Mouse (Mus musculus): ENCODE measurements at regions not wholly inside any gene's neighbourhood (a gene's known extent, or its start where the extent isn't known, plus 50 kb on each side); places are given as distances from the start of the nearest gene placed in this dataset.

DNA sequence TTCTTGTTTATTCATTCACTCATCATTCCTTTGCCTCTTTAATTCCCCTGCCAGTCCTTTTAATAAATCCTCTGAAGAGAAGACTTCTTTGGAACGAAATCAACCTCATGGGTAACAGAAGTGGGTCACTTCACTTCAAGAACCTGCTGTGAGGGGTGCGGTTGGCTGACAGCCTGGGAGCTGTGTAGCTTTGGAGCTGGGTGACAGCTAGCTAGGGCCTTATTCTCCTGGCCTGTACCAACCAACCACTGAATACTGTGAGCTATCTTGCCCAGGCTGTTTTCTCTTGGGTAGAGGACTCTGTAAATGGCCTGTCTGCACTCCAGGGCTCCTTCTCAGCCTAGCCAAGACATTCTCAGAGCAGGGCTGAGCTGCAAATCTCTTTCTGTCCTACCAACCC is 134.6 kb upstream of the 4930535I16Rik start:
- Histone ChIP-seq H3K9me3 (replicated peaks; ENCODE audit: control insufficient read depth, low read length) (no peaks in the 10 kb centered on the region), H3K9ac (ENCODE audit: low read length) (no peak overlapping the region), H3K4me2 (ENCODE audit: low read depth, low read length) (no peak overlapping the region), H3K36me3 (ENCODE audit: control insufficient read depth, insufficient read depth, low read length) (no peaks in the 10 kb centered on the region), H3K27ac (ENCODE audit: low read length) (no peak overlapping the region), H3K4me3 (replicated peaks; ENCODE audit: low read length) (no peak overlapping the region), H3K4me1 (ENCODE audit: control insufficient read depth, insufficient read depth, low read length) (no peaks in the 10 kb centered on the region), H3K27me3 (ENCODE audit: control insufficient read depth, insufficient read depth, low read length) (no peaks in the 10 kb centered on the region)
- WGBS, result 67% methylated on average over 2 of the region's 2 CpGs
- ATAC-seq (ENCODE audit: insufficient read depth, low FRiP score), result no peak

DNA sequence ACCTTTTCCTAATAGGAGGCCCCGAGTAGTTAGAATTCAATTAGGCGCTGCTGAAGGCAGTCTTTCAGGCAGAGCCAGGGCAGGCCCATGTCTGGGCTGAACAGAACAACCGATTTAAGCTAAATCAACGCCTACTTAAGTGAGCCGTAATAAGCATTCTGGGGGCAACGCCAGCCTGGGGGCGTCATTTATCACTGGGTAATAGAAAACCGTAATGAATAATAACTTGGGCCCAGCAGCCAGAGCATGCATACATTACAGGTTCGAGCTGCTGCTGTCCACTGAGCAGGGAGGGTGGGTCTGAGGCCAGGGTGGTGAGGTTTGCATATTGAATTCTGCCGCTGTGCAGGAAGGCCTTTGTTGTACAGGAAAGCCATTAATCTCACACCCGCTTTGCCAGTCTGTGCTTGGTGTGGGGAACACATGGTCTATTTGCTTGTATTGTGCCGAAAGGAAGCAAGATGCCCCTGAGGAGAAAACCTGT is 130.6 kb upstream of the 4930535I16Rik start:
- 38% methylated on average over 12 of the region's 12 CpGs for WGBS
- Histone ChIP-seq H3K9ac (ENCODE audit: low read length) (no peak overlapping the region), H3K4me1 (ENCODE audit: control insufficient read depth, insufficient read depth, low read length) (no peaks in the 10 kb centered on the region), H3K4me3 (replicated peaks; ENCODE audit: low read length) (no peak overlapping the region), H3K36me3 (ENCODE audit: control insufficient read depth, insufficient read depth, low read length) (no peaks in the 10 kb centered on the region), H3K27me3 (ENCODE audit: control insufficient read depth, insufficient read depth, low read length) (no peaks in the 10 kb centered on the region), H3K27ac (ENCODE audit: low read length) (no peak overlapping the region), H3K9me3 (replicated peaks; ENCODE audit: control insufficient read depth, low read length) (no peaks in the 10 kb centered on the region), H3K4me2 (ENCODE audit: low read depth, low read length) (no peak overlapping the region)
- ATAC-seq (ENCODE audit: insufficient read depth, low FRiP score), result peak; percentile 33; the same call in 1 of the 2 replicates

DNA sequence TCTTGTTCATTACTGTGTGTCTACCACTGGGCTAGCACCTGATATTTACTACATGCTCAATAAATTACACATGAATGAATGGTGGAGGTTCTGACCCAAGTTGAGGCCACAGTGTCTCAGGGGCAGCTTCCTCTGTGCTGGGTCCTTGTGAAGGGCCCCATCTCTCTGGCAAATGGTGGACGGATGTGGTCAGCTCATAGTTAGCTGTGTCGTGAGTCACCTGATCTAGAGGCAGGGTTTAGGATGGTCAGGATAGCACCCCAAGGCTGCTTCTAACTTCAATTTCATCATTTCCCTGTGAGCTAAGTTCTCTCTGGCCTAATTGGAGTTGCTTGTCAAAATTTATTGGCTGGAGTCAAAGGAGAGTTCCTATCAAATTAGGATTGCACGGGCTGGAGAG is 130.1 kb upstream of the 4930535I16Rik start:
- Histone ChIP-seq H3K9ac (ENCODE audit: low read length) (no peak overlapping the region), H3K9me3 (replicated peaks; ENCODE audit: control insufficient read depth, low read length) (no peaks in the 10 kb centered on the region), H3K36me3 (ENCODE audit: control insufficient read depth, insufficient read depth, low read length) (no peaks in the 10 kb centered on the region), H3K4me1 (ENCODE audit: control insufficient read depth, insufficient read depth, low read length) (no peaks in the 10 kb centered on the region), H3K27me3 (ENCODE audit: control insufficient read depth, insufficient read depth, low read length) (no peaks in the 10 kb centered on the region), H3K4me2 (ENCODE audit: low read depth, low read length) (no peak overlapping the region), H3K27ac (ENCODE audit: low read length) (no peak overlapping the region), H3K4me3 (replicated peaks; ENCODE audit: low read length) (no peak overlapping the region)
- no peak for ATAC-seq (ENCODE audit: insufficient read depth, low FRiP score)
- 67% methylated on average over 3 of the region's 3 CpGs for WGBS

DNA sequence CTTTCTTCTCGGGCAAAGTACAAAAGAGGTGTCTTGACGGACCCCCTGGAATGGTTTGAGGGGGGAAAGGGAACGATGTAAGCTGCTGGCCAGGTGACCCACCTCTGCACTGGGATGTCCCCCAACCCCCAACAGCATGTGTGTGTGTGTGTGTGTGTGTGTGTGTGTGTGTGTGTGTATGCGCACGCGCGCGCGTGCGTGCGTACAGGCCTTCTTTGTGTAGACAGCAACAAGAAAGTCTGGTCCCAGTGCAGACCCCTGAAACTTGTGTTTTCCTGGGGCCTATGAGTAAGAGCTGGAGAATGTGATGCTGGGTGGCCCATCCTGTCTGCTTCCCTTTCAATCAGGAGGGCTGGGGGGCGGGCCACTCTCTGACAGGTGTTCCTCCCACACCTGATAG is 118.7 kb upstream of the 4930535I16Rik start:
- H3K4me3 ChIP-seq (replicated peaks; ENCODE audit: low read length), result no peak overlapping the region
- WGBS, result 52% methylated on average over 12 of the region's 12 CpGs
- no peak overlapping the region for H3K4me2 ChIP-seq (ENCODE audit: low read depth, low read length)
- no peak overlapping the region for H3K27ac ChIP-seq (ENCODE audit: low read length)
- H3K4me1 ChIP-seq (ENCODE audit: control insufficient read depth, insufficient read depth, low read length), result no peaks in the 10 kb centered on the region
- no peaks in the 10 kb centered on the region for H3K36me3 ChIP-seq (ENCODE audit: control insufficient read depth, insufficient read depth, low read length)
- peaks cover 4% of the 10 kb centered on the region; the same call in 1 of the 2 replicates for H3K27me3 ChIP-seq (ENCODE audit: control insufficient read depth, insufficient read depth, low read length)
- no peaks in the 10 kb centered on the region for H3K9me3 ChIP-seq (replicated peaks; ENCODE audit: control insufficient read depth, low read length)
- no peak for ATAC-seq (ENCODE audit: insufficient read depth, low FRiP score)
- no peak overlapping the region for H3K9ac ChIP-seq (ENCODE audit: low read length)

DNA sequence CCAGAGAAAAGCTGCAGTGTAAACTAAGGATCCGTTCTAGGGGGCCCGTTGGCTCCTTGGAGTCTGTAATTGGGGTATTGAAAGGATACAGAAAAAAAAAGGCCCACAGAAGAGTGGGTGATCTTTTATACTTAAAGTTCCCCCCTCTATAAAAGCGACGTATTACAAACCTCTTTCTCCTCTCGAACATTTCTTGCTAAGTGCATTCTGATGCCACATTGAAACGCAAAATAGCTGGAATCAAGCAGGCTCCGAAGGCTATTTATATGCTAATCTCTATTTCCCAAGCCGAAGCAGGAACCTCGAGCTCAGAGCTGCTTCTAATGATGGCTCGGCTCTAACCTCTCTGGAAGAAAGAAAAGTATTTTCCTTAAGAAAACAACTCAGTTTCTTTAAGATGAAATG is 117.8 kb upstream of the 4930535I16Rik start:
- Histone ChIP-seq H3K27ac (ENCODE audit: low read length) (no peak overlapping the region), H3K4me2 (ENCODE audit: low read depth, low read length) (no peak overlapping the region)
- WGBS, result 15% methylated on average over 10 of the region's 10 CpGs

DNA sequence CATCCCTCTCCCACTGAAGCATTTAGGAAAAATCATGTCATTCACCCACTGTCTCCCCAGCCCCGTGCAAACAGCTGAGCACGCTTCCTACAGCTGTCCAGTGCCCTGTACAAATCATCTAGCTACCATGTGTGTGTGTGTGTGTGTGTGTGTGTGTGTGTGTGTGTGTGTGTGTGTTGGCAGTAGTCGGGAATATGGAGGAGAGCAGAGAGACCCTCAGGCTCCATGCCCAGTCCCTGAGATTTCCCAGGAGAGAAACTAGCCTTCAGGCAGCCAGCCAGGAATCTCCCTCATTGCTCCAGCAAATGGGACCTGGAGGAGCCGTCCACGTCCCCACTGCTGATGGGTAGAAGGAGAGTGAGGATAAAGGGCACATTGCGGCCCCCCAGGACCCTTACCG is 117.4 kb upstream of the 4930535I16Rik start:
- Histone ChIP-seq H3K4me3 (replicated peaks; ENCODE audit: low read length) (no peak overlapping the region), H3K27me3 (ENCODE audit: control insufficient read depth, insufficient read depth, low read length) (peaks cover 10% of the 10 kb centered on the region; the same call in 1 of the 2 replicates), H3K27ac (ENCODE audit: low read length) (no peak overlapping the region), H3K36me3 (ENCODE audit: control insufficient read depth, insufficient read depth, low read length) (no peaks in the 10 kb centered on the region), H3K4me2 (ENCODE audit: low read depth, low read length) (no peak overlapping the region), H3K4me1 (ENCODE audit: control insufficient read depth, insufficient read depth, low read length) (no peaks in the 10 kb centered on the region), H3K9ac (ENCODE audit: low read length) (no peak overlapping the region), H3K9me3 (replicated peaks; ENCODE audit: control insufficient read depth, low read length) (no peaks in the 10 kb centered on the region)
- ATAC-seq (ENCODE audit: insufficient read depth, low FRiP score), result peak; percentile 75; the same call in 1 of the 2 replicates
- 26% methylated on average over 7 of the region's 7 CpGs for WGBS

More for the DNA sequence above, 117.8 kb upstream of the 4930535I16Rik start:
- Histone ChIP-seq H3K4me1 (ENCODE audit: control insufficient read depth, insufficient read depth, low read length) (no peaks in the 10 kb centered on the region), H3K27me3 (ENCODE audit: control insufficient read depth, insufficient read depth, low read length) (peaks cover 10% of the 10 kb centered on the region; the same call in 1 of the 2 replicates), H3K4me3 (replicated peaks; ENCODE audit: low read length) (no peak overlapping the region), H3K36me3 (ENCODE audit: control insufficient read depth, insufficient read depth, low read length) (no peaks in the 10 kb centered on the region), H3K9me3 (replicated peaks; ENCODE audit: control insufficient read depth, low read length) (no peaks in the 10 kb centered on the region), H3K9ac (ENCODE audit: low read length) (no peak overlapping the region)
- no peak for ATAC-seq (ENCODE audit: insufficient read depth, low FRiP score)

DNA sequence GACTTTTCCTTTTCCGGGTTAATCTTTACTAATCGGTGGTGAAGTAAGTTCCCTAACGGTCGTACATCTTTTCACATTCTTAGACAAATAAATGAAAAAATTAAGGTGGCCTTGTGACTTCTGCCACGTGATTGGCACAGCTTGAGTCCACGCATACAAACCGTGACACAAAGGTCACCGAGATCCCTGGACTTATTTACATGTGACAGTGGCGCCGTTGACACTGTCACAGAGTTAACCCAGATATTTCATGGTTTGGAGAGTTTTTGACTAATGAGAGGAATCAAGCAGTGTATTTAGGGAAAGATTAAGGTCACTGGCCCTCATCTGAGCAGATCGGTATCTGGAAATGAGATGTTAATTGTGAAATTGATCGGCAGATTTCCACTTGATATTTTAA is 110.2 kb upstream of the 4930535I16Rik start:
- ATAC-seq (ENCODE audit: insufficient read depth, low FRiP score), result no peak
- no peaks in the 10 kb centered on the region for H3K4me1 ChIP-seq (ENCODE audit: control insufficient read depth, insufficient read depth, low read length)
- H3K9ac ChIP-seq (ENCODE audit: low read length), result no peak overlapping the region
- no peak overlapping the region for H3K4me3 ChIP-seq (replicated peaks; ENCODE audit: low read length)
- no peaks in the 10 kb centered on the region for H3K9me3 ChIP-seq (replicated peaks; ENCODE audit: control insufficient read depth, low read length)
- no peaks in the 10 kb centered on the region for H3K36me3 ChIP-seq (ENCODE audit: control insufficient read depth, insufficient read depth, low read length)
- 81% methylated on average over 12 of the region's 12 CpGs for WGBS
- H3K4me2 ChIP-seq (ENCODE audit: low read depth, low read length), result no peak overlapping the region
- H3K27ac ChIP-seq (ENCODE audit: low read length), result no peak overlapping the region
- H3K27me3 ChIP-seq (ENCODE audit: control insufficient read depth, insufficient read depth, low read length), result peaks cover 6% of the 10 kb centered on the region; the same call in 1 of the 2 replicates

DNA sequence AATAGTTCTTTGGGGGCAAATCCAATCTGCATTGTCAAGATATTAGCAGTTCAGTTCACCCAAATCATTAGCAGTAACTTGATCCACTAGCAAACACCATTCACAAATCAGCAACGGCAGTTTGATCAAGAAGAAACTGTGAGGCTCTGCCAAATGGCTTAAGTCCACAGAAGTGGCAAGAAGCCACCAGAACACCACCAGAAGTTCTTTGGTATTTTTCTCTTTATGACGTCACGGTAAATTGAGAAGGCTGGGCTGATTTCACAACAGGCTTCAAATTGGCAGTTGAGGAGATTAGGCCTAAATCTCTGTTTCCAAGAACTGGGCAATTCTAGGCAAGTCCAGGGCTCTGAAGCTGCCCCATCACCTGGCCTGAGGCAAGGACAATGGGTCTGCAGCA is 98.6 kb upstream of the 4930535I16Rik start:
- Histone ChIP-seq H3K27ac (ENCODE audit: low read length) (no peak overlapping the region), H3K9ac (ENCODE audit: low read length) (no peak overlapping the region), H3K4me2 (ENCODE audit: low read depth, low read length) (no peak overlapping the region), H3K9me3 (replicated peaks; ENCODE audit: control insufficient read depth, low read length) (no peaks in the 10 kb centered on the region), H3K4me3 (replicated peaks; ENCODE audit: low read length) (no peak overlapping the region), H3K36me3 (ENCODE audit: control insufficient read depth, insufficient read depth, low read length) (no peaks in the 10 kb centered on the region), H3K27me3 (ENCODE audit: control insufficient read depth, insufficient read depth, low read length) (no peaks in the 10 kb centered on the region), H3K4me1 (ENCODE audit: control insufficient read depth, insufficient read depth, low read length) (no peaks in the 10 kb centered on the region)
- 70% methylated on average over 3 of the region's 3 CpGs for WGBS
- ATAC-seq (ENCODE audit: insufficient read depth, low FRiP score), result no peak

DNA sequence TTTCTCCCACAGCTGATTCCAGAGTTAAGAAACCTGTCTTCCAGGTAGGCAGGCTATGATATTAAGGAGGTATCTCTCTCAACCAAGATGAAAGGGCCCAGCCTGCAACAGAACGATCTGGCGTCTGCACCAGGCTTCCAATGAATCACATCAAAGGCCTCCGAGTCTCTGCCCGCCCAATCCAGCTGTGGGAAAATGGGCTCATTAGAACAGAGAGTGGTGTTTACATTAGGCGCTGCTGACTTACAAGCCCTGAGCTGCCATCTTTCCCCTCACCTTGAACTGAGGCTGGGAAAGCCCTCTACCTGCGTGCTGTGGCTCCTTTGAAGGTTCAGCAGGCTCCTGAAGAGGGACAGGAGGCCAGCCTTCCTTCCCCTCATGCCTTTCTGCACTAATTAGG is 97.5 kb upstream of the 4930535I16Rik start:
- H3K9me3 ChIP-seq (replicated peaks; ENCODE audit: control insufficient read depth, low read length), result no peaks in the 10 kb centered on the region
- ATAC-seq (ENCODE audit: insufficient read depth, low FRiP score), result no peak
- 21% methylated on average over 6 of the region's 6 CpGs for WGBS

DNA sequence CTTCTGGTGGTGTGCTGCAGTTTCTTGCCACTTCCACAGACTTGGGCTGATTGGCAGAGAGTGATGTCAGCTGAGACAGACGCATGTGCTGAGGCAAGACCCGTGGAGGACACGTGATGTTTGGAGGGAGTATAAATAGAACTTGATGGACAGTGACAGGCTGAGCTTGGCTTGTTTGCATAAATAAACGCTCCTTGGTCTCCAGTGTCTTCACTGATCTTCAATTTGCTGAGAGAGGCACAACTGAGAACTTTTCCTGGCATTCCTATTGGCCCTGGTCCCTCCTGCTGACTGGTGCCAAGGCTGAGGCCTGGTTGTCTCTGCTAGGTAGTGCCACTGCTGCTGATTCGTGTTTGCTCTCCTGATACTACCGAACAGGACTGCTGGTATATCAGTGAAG is 94.6 kb upstream of the 4930535I16Rik start:
- Histone ChIP-seq H3K4me2 (ENCODE audit: low read depth, low read length) (no peak overlapping the region), H3K4me1 (ENCODE audit: control insufficient read depth, insufficient read depth, low read length) (no peaks in the 10 kb centered on the region), H3K9ac (ENCODE audit: low read length) (no peak overlapping the region), H3K9me3 (replicated peaks; ENCODE audit: control insufficient read depth, low read length) (no peaks in the 10 kb centered on the region), H3K36me3 (ENCODE audit: control insufficient read depth, insufficient read depth, low read length) (no peaks in the 10 kb centered on the region), H3K27ac (ENCODE audit: low read length) (no peak overlapping the region), H3K27me3 (ENCODE audit: control insufficient read depth, insufficient read depth, low read length) (no peaks in the 10 kb centered on the region), H3K4me3 (replicated peaks; ENCODE audit: low read length) (no peak overlapping the region)
- no peak for ATAC-seq (ENCODE audit: insufficient read depth, low FRiP score)
- 52% methylated on average over 6 of the region's 6 CpGs for WGBS

More for the DNA sequence above, 97.5 kb upstream of the 4930535I16Rik start:
- Histone ChIP-seq H3K36me3 (ENCODE audit: control insufficient read depth, insufficient read depth, low read length) (no peaks in the 10 kb centered on the region), H3K4me1 (ENCODE audit: control insufficient read depth, insufficient read depth, low read length) (no peaks in the 10 kb centered on the region), H3K4me3 (replicated peaks; ENCODE audit: low read length) (no peak overlapping the region), H3K4me2 (ENCODE audit: low read depth, low read length) (no peak overlapping the region), H3K27me3 (ENCODE audit: control insufficient read depth, insufficient read depth, low read length) (no peaks in the 10 kb centered on the region), H3K9ac (ENCODE audit: low read length) (no peak overlapping the region), H3K27ac (ENCODE audit: low read length) (no peak overlapping the region)
